ENCODE assay signal across 7 mouse cellular contexts in genomic region chr7:19604606-19605214, GRCm38 (mm10). TPM values are rescaled to one million over a fixed set of nuclear protein-coding genes. Genes with fewer than 3 reads are reported as not detected.
A peak's percentile ranks its signal among the peaks of the same experiment; 100 is the strongest.
DNase-seq lines count a peak whose midpoint lies in the region; ATAC-seq and TF ChIP-seq lines count a peak whose summit lies in the region.
"Not testable (repeated sequence)": the region's sequence is repeated elsewhere in the genome, so short reads cannot be mapped to it uniquely, and the experiment has no call there.

No protein-coding gene starts in this region.

- not testable (repeated sequence) for TF ChIP-seq CTCF in cerebellum, adult 2 months (IDR thresholded peaks at IDR 0.05; ENCODE audit: borderline replicate concordance, insufficient read depth, low read depth, low read length); intestine, postnatal 0 days (IDR thresholded peaks at IDR 0.05; ENCODE audit: low read depth)

- not testable (repeated sequence) for TF ChIP-seq POLR2A in cerebellum, adult 2 months (IDR thresholded peaks at IDR 0.05; ENCODE audit: borderline replicate concordance, insufficient read depth, low read length)

- H3K4me1 ChIP-seq in cerebellum, adult 2 months (ENCODE audit: control insufficient read depth, insufficient read depth, low read length) = peaks cover 15% of the 10 kb centered on the region
- H3K4me1 ChIP-seq in forebrain, embryonic 13.5 days = peaks cover 32% of the 10 kb centered on the region
- peaks cover 23% of the 10 kb centered on the region for H3K4me1 ChIP-seq in heart, embryonic 16.5 days (ENCODE audit: control insufficient read depth, insufficient read depth, low read length)
- H3K4me1 ChIP-seq in intestine, postnatal 0 days (replicated peaks; ENCODE audit: control insufficient read depth, insufficient read depth, low read length) = not testable (repeated sequence)
- H3K4me1 ChIP-seq in limb, embryonic 15.5 days = peaks cover 25% of the 10 kb centered on the region
- H3K4me1 ChIP-seq in megakaryocyte, embryonic 14.5 days = peaks cover 43% of the 10 kb centered on the region
- H3K4me1 ChIP-seq in neural tube, embryonic 14.5 days (ENCODE audit: control insufficient read depth, insufficient read depth, low read length) = peaks cover 17% of the 10 kb centered on the region

- ATAC-seq in forebrain, embryonic 13.5 days; heart, embryonic 16.5 days (replicated peaks; ENCODE audit: extremely low read depth, insufficient read depth, low FRiP score); limb, embryonic 15.5 days (ENCODE audit: insufficient number of reproducible peaks, low FRiP score, low TSS enrichment, low read depth): not testable (repeated sequence)
- peak; percentile 48 for ATAC-seq in intestine, postnatal 0 days
- ATAC-seq in neural tube, embryonic 14.5 days (ENCODE audit: low read depth) = peak; percentile 19; the same call in 1 of the 2 replicates

- peak overlapping the region; percentile 69 for H3K4me3 ChIP-seq in cerebellum, adult 2 months (replicated peaks; ENCODE audit: insufficient read depth, low read depth, low read length)
- peak overlapping the region; percentile 87 for H3K4me3 ChIP-seq in forebrain, embryonic 13.5 days
- H3K4me3 ChIP-seq in heart, embryonic 16.5 days (ENCODE audit: low read length) = peak overlapping the region; percentile 80
- peak overlapping the region; percentile 66 for H3K4me3 ChIP-seq in intestine, postnatal 0 days (ENCODE audit: low read depth, low read length)
- peak overlapping the region; percentile 100 for H3K4me3 ChIP-seq in limb, embryonic 15.5 days
- peak overlapping the region; percentile 97 for H3K4me3 ChIP-seq in megakaryocyte, embryonic 14.5 days (replicated peaks)
- peak overlapping the region; percentile 97 for H3K4me3 ChIP-seq in neural tube, embryonic 14.5 days (ENCODE audit: low read depth, low read length)

- 49% methylated on average over 10 of the region's 10 CpGs for WGBS in cerebellum, adult 2 months
- WGBS in forebrain, embryonic 13.5 days = 63% methylated on average over 10 of the region's 10 CpGs
- WGBS in heart, embryonic 16.5 days = 61% methylated on average over 10 of the region's 10 CpGs
- 52% methylated on average over 10 of the region's 10 CpGs for WGBS in intestine, postnatal 0 days
- 61% methylated on average over 10 of the region's 10 CpGs for whole genome bisulfite sequencing in limb, embryonic 15.5 days
- WGBS in neural tube, embryonic 14.5 days = 60% methylated on average over 10 of the region's 10 CpGs

- H3K4me2 ChIP-seq in forebrain, embryonic 13.5 days = peak overlapping the region; percentile 88
- H3K4me2 ChIP-seq in heart, embryonic 16.5 days (ENCODE audit: low read depth, low read length) = peak overlapping the region; percentile 91
- peak overlapping the region; percentile 85 for H3K4me2 ChIP-seq in intestine, postnatal 0 days (replicated peaks; ENCODE audit: low read depth)
- peak overlapping the region; percentile 78 for H3K4me2 ChIP-seq in limb, embryonic 15.5 days
- H3K4me2 ChIP-seq in neural tube, embryonic 14.5 days (ENCODE audit: low read depth, low read length) = peak overlapping the region; percentile 96

- H3K27ac ChIP-seq in cerebellum, adult 2 months (ENCODE audit: insufficient read depth, low read length); forebrain, embryonic 13.5 days: not testable (repeated sequence)
- H3K27ac ChIP-seq in heart, embryonic 16.5 days (ENCODE audit: low read length) = peak overlapping the region; percentile 48; the same call in 1 of the 2 replicates
- peak overlapping the region; percentile 51 for H3K27ac ChIP-seq in intestine, postnatal 0 days (ENCODE audit: low read depth, low read length)
- peak overlapping the region; percentile 81; the same call in 1 of the 2 replicates for H3K27ac ChIP-seq in limb, embryonic 15.5 days
- H3K27ac ChIP-seq in neural tube, embryonic 14.5 days (ENCODE audit: low read depth, low read length) = peak overlapping the region; percentile 72

- not testable (repeated sequence) for H3K9me3 ChIP-seq in forebrain, embryonic 13.5 days (replicated peaks); heart, embryonic 16.5 days (replicated peaks; ENCODE audit: control insufficient read depth, low read length); intestine, postnatal 0 days (ENCODE audit: control insufficient read depth); limb, embryonic 15.5 days; megakaryocyte, embryonic 14.5 days; neural tube, embryonic 14.5 days (ENCODE audit: control insufficient read depth, low read length)

- H3K9ac ChIP-seq in forebrain, embryonic 13.5 days = 0 out of 2 replicates have a peak overlapping the region, but pooled peaks have one; percentile 90
- not testable (repeated sequence) for H3K9ac ChIP-seq in heart, embryonic 16.5 days (ENCODE audit: low read length); intestine, postnatal 0 days (ENCODE audit: low read depth, low read length); limb, embryonic 15.5 days
- peak overlapping the region; percentile 93 for H3K9ac ChIP-seq in neural tube, embryonic 14.5 days (replicated peaks; ENCODE audit: low read depth, low read length)

- not testable (repeated sequence) for H3K27me3 ChIP-seq in cerebellum, adult 2 months (ENCODE audit: control insufficient read depth, insufficient read depth, low read length); forebrain, embryonic 13.5 days; heart, embryonic 16.5 days (ENCODE audit: control insufficient read depth, insufficient read depth, low read length); intestine, postnatal 0 days (replicated peaks; ENCODE audit: control insufficient read depth, insufficient read depth, low read length); limb, embryonic 15.5 days; megakaryocyte, embryonic 14.5 days (replicated peaks); neural tube, embryonic 14.5 days (ENCODE audit: control insufficient read depth, insufficient read depth, low read length)

- not testable (repeated sequence) for DNase-seq in cerebellum, adult 2 months

- H3K36me3 ChIP-seq in forebrain, embryonic 13.5 days (ENCODE audit: poor library complexity, severe bottlenecking) = peaks cover 32% of the 10 kb centered on the region
- H3K36me3 ChIP-seq in heart, embryonic 16.5 days (ENCODE audit: control insufficient read depth, insufficient read depth) = peaks cover 11% of the 10 kb centered on the region
- peaks cover 18% of the 10 kb centered on the region for H3K36me3 ChIP-seq in intestine, postnatal 0 days (ENCODE audit: control insufficient read depth, insufficient read depth)
- peaks cover 30% of the 10 kb centered on the region for H3K36me3 ChIP-seq in limb, embryonic 15.5 days
- H3K36me3 ChIP-seq in megakaryocyte, embryonic 14.5 days (replicated peaks; ENCODE audit: low read length) = peaks cover 51% of the 10 kb centered on the region
- H3K36me3 ChIP-seq in neural tube, embryonic 14.5 days (ENCODE audit: control insufficient read depth, insufficient read depth, low read length) = peaks cover 13% of the 10 kb centered on the region

RNA-seq across cellular contexts. Expression of gene Clasrp, which starts 0.4 kb away (rescaled TPM):
- polyA plus RNA-seq in cerebellum, adult 2 months (2012; rRNA removed) = 151 and 152 TPM in 2 replicates
- polyA plus RNA-seq in forebrain, embryonic 13.5 days (2015; fragmentation: Nextera tagmentation; extraction: Ambion mirVana) = 54.0 and 55.7 TPM in 2 replicates
- polyA plus RNA-seq in heart, embryonic 16.5 days (2015; fragmentation: Nextera tagmentation; extraction: Ambion mirVana) = 31.9 and 35.1 TPM in 2 replicates
- 14.8 and 16.9 TPM in 2 replicates for polyA plus RNA-seq in intestine, postnatal 0 days (2015; fragmentation: Nextera tagmentation; extraction: Ambion mirVana)
- polyA plus RNA-seq in limb, embryonic 15.5 days (2015; fragmentation: Nextera tagmentation; extraction: Ambion mirVana) = 49.6 and 49.8 TPM in 2 replicates
- 109 and 265 TPM in 2 replicates for polyA plus RNA-seq in megakaryocyte, embryonic 14.5 days (2012; ENCODE audit: insufficient read depth, low replicate concordance)
- 49.7 and 51.3 TPM in 2 replicates for polyA plus RNA-seq in neural tube, embryonic 14.5 days (2014; fragmentation: Nextera tagmentation; extraction: Ambion mirVana)

RNA-seq across cellular contexts. Expression of gene Relb, which starts 24.5 kb away (rescaled TPM):
- polyA plus RNA-seq in cerebellum, adult 2 months (2012; rRNA removed) = 4.7 and 5.8 TPM in 2 replicates
- 1.5 and 2.6 TPM in 2 replicates for polyA plus RNA-seq in forebrain, embryonic 13.5 days (2015; fragmentation: Nextera tagmentation; extraction: Ambion mirVana)
- polyA plus RNA-seq in heart, embryonic 16.5 days (2015; fragmentation: Nextera tagmentation; extraction: Ambion mirVana) = 8.3 and 12.4 TPM in 2 replicates
- polyA plus RNA-seq in intestine, postnatal 0 days (2015; fragmentation: Nextera tagmentation; extraction: Ambion mirVana) = 10.5 and 10.6 TPM in 2 replicates
- 11.8 and 14.1 TPM in 2 replicates for polyA plus RNA-seq in limb, embryonic 15.5 days (2015; fragmentation: Nextera tagmentation; extraction: Ambion mirVana)
- 14.8 and 22.5 TPM in 2 replicates for polyA plus RNA-seq in megakaryocyte, embryonic 14.5 days (2012; ENCODE audit: insufficient read depth, low replicate concordance)
- polyA plus RNA-seq in neural tube, embryonic 14.5 days (2014; fragmentation: Nextera tagmentation; extraction: Ambion mirVana) = 6.6 and 7.3 TPM in 2 replicates

RNA-seq across cellular contexts. Expression of gene Gemin7, which starts 27.3 kb away (rescaled TPM):
- 86.1 and 87.2 TPM in 2 replicates for polyA plus RNA-seq in cerebellum, adult 2 months (2012; rRNA removed)
- polyA plus RNA-seq in forebrain, embryonic 13.5 days (2015; fragmentation: Nextera tagmentation; extraction: Ambion mirVana) = 130 TPM in 2 replicates
- 125 and 127 TPM in 2 replicates for polyA plus RNA-seq in heart, embryonic 16.5 days (2015; fragmentation: Nextera tagmentation; extraction: Ambion mirVana)
- polyA plus RNA-seq in intestine, postnatal 0 days (2015; fragmentation: Nextera tagmentation; extraction: Ambion mirVana) = 99.5 and 102 TPM in 2 replicates
- 144 and 149 TPM in 2 replicates for polyA plus RNA-seq in limb, embryonic 15.5 days (2015; fragmentation: Nextera tagmentation; extraction: Ambion mirVana)
- polyA plus RNA-seq in megakaryocyte, embryonic 14.5 days (2012; ENCODE audit: insufficient read depth, low replicate concordance) = 30.5 and 69.9 TPM in 2 replicates
- 150 and 153 TPM in 2 replicates for polyA plus RNA-seq in neural tube, embryonic 14.5 days (2014; fragmentation: Nextera tagmentation; extraction: Ambion mirVana)

RNA-seq across cellular contexts. Expression of gene Zfp296, which starts 27.6 kb away (rescaled TPM):
- 3.4 and 4.0 TPM in 2 replicates for polyA plus RNA-seq in cerebellum, adult 2 months (2012; rRNA removed)
- 0.23 and 0.35 TPM in 2 replicates for polyA plus RNA-seq in forebrain, embryonic 13.5 days (2015; fragmentation: Nextera tagmentation; extraction: Ambion mirVana)
- 0.24 and 0.66 TPM in 2 replicates for polyA plus RNA-seq in heart, embryonic 16.5 days (2015; fragmentation: Nextera tagmentation; extraction: Ambion mirVana)
- 0.14 TPM in 1 of 2 replicates, not detected in the other for polyA plus RNA-seq in intestine, postnatal 0 days (2015; fragmentation: Nextera tagmentation; extraction: Ambion mirVana)
- polyA plus RNA-seq in limb, embryonic 15.5 days (2015; fragmentation: Nextera tagmentation; extraction: Ambion mirVana) = 1.00 and 1.1 TPM in 2 replicates
- 6.0 and 13.6 TPM in 2 replicates for polyA plus RNA-seq in megakaryocyte, embryonic 14.5 days (2012; ENCODE audit: insufficient read depth, low replicate concordance)
- 0.13 and 0.27 TPM in 2 replicates for polyA plus RNA-seq in neural tube, embryonic 14.5 days (2014; fragmentation: Nextera tagmentation; extraction: Ambion mirVana)

RNA-seq across cellular contexts. Expression of gene Ppp1r37, which starts 41.8 kb away (rescaled TPM):
- polyA plus RNA-seq in cerebellum, adult 2 months (2012; rRNA removed) = 134 and 136 TPM in 2 replicates
- polyA plus RNA-seq in forebrain, embryonic 13.5 days (2015; fragmentation: Nextera tagmentation; extraction: Ambion mirVana) = 22.4 and 23.6 TPM in 2 replicates
- polyA plus RNA-seq in heart, embryonic 16.5 days (2015; fragmentation: Nextera tagmentation; extraction: Ambion mirVana) = 18.2 and 21.1 TPM in 2 replicates
- polyA plus RNA-seq in intestine, postnatal 0 days (2015; fragmentation: Nextera tagmentation; extraction: Ambion mirVana) = 13.9 and 15.0 TPM in 2 replicates
- 25.1 and 26.3 TPM in 2 replicates for polyA plus RNA-seq in limb, embryonic 15.5 days (2015; fragmentation: Nextera tagmentation; extraction: Ambion mirVana)
- 88.1 and 108 TPM in 2 replicates for polyA plus RNA-seq in megakaryocyte, embryonic 14.5 days (2012; ENCODE audit: insufficient read depth, low replicate concordance)
- 8.1 and 15.8 TPM in 2 replicates for polyA plus RNA-seq in neural tube, embryonic 14.5 days (2014; fragmentation: Nextera tagmentation; extraction: Ambion mirVana)
